Mouse (Mus musculus) kidney, embryonic 14.5 days (tissue): Measurements from ENCODE around the gene Gm4981. TPM values are rescaled to one million over a fixed set of nuclear protein-coding genes. Genes with fewer than 3 reads are reported as not detected.
"Not testable (repeated sequence)": the region's sequence is repeated elsewhere in the genome, so short reads cannot be mapped to it uniquely, and the experiment has no call there.

Source experiments
- ATAC-seq: fragments of 200-750 bp; cut with Nextera tagmentation; 2 replicates; pipeline ENCODE4 v1.8.0; 2017; ENCODE audit warnings: moderate number of reproducible peaks, mild to moderate bottlenecking, moderate TSS enrichment, moderate library complexity; ENCODE audit not compliant: low FRiP score, low TSS enrichment
- H3K27ac ChIP-seq: fragments of 300-500 bp; sonication (generic); 2 replicates; pipeline ENCODE4 v1.5.1; 2014; ENCODE audit warnings: low read depth, mild to moderate bottlenecking, low read length, moderate library complexity, mixed read lengths
- H3K27me3 ChIP-seq: fragments of 300-500 bp; sonication (generic); 2 replicates; pipeline ENCODE4 v1.6.1; 2014; ENCODE audit warnings: mild to moderate bottlenecking, low read length; ENCODE audit not compliant: control insufficient read depth, insufficient read depth
- H3K36me3 ChIP-seq: fragments of 300-500 bp; sonication (generic); 2 replicates; pipeline ENCODE4 v1.6.1; 2014; ENCODE audit warnings: low read length, mixed read lengths; ENCODE audit not compliant: control insufficient read depth, insufficient read depth
- H3K4me1 ChIP-seq: fragments of 300-500 bp; sonication (generic); 2 replicates; pipeline ENCODE4 v1.6.1; 2014; ENCODE audit warnings: low read length, mixed read lengths; ENCODE audit not compliant: control insufficient read depth, insufficient read depth
- H3K4me2 ChIP-seq: fragments of 300-500 bp; sonication (generic); replicated peaks from 2 replicates; pipeline ENCODE4 v1.6.1; 2014; ENCODE audit warnings: low read depth, mild to moderate bottlenecking, low read length
- H3K4me3 ChIP-seq: fragments of 300-500 bp; sonication (generic); 2 replicates; pipeline ENCODE4 v1.5.1; 2014; ENCODE audit warnings: mild to moderate bottlenecking, low read length
- H3K9ac ChIP-seq: fragments of 300-500 bp; sonication (generic); 2 replicates; pipeline ENCODE4 v1.6.1; 2014; ENCODE audit warnings: low read depth, mild to moderate bottlenecking, low read length, moderate library complexity
- H3K9me3 ChIP-seq: fragments of 300-500 bp; sonication (generic); 2 replicates; pipeline ENCODE4 v1.6.1; 2016; ENCODE audit warnings: low read length; ENCODE audit not compliant: control insufficient read depth
- WGBS: fragments of 180-500 bp; shearing (Covaris S2); extraction: QIAGEN DNeasy Blood & Tissue Kit; methylation state at CpG from one replicate; pipeline ENCODE4 v1.1.7; 2014; 5-methylcytosine and 5-hydroxymethylcytosine counted together
- polyA plus RNA-seq: library from polyadenylated mRNA; unstranded; fragments of >200 nt; fragmentation: Nextera tagmentation; extraction: Ambion mirVana; gene quantifications from 2 replicates; pipeline ENCODE4 v1.2.1, GENCODE M21; 2014

The Gm4981 gene
- polyA plus RNA-seq, 1 experiment from 2014 or later: not detected

GRCm38 (mm10) chr10:58234985-58235384 lies 1.5 kb downstream of the Gm4981 start:
- not testable (repeated sequence) for ATAC-seq, H3K4me3 ChIP-seq, H3K4me2 ChIP-seq, H3K36me3 ChIP-seq, H3K9ac ChIP-seq, H3K27me3 ChIP-seq, H3K4me1 ChIP-seq, H3K27ac ChIP-seq
- WGBS: 85% methylated on average over 4 of the region's 4 CpGs
- H3K9me3 ChIP-seq: peaks cover 18% of the 10 kb centered on the region

DNA sequence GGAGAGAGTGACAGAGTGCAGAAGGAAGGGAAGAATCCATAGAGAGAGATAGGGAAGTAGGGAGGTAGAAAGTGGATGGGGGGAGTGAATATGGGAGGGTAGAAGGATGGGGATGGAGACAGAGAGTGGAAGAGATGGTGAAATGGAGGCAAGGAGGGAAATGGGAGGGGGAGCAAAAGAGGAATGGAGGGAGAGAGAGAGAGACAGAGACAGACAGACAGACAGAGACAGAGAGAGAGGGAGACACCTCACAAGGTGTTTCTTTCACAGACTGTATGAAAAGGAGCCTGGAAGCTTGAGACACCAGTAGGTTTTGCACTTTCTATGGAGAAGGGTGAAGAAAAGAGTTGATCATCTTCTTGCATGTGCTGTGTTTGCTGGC lies 2.8 kb downstream of the Gm4981 start:
- H3K4me1 ChIP-seq, ATAC-seq, H3K4me3 ChIP-seq, H3K36me3 ChIP-seq, H3K4me2 ChIP-seq, H3K27ac ChIP-seq, H3K27me3 ChIP-seq, H3K9ac ChIP-seq: not testable (repeated sequence)
- H3K9me3 ChIP-seq: peaks cover 15% of the 10 kb centered on the region

DNA sequence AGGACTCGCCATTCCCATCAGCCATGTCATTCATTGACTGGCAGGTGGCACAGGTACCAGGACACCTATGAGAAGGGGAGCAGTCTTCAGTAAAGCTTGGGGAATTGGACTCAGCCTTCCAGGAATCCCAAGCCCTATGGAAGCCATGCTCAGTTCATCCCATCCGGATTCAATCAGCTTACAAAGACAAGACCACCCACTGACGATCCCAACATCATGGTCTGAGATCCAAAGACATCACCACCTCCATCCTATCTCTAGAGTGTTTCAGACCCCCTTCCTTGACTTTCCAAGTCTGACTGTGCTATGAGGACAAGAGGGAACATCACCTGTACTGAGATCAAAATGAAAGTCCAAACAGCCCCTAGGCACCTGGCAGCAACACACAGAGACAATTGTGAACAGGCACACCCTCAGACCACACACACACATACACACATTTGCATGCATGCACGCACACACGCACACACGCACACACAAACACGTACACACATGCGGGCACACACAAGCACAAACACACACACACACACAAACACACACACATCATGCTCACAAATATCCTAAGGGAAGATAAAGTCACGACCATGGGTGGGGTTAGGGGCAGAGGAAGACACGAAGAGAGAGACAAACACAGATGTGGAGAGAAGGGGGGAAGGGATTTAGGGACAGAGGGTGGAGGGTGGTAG lies 3.3 kb downstream of the Gm4981 start:
- ATAC-seq: peak; percentile 58
- H3K4me2 ChIP-seq, H3K27me3 ChIP-seq, H3K4me1 ChIP-seq, H3K4me3 ChIP-seq, H3K36me3 ChIP-seq, H3K9ac ChIP-seq, H3K27ac ChIP-seq: not testable (repeated sequence)
- WGBS: 78% methylated on average over 9 of the region's 10 CpGs
- H3K9me3 ChIP-seq: peaks cover 15% of the 10 kb centered on the region

GRCm38 (mm10) chr10:58232641-58232969 lies 3.9 kb downstream of the Gm4981 start, which contains the start of gene Duxf3:
Gene Duxf3, minus strand, starts transcription at chr10:58232675.
- H3K36me3 ChIP-seq, H3K4me2 ChIP-seq, H3K4me1 ChIP-seq, H3K9ac ChIP-seq, H3K27me3 ChIP-seq, H3K27ac ChIP-seq, H3K4me3 ChIP-seq: not testable (repeated sequence)
- 89% methylated on average over 5 of the region's 8 CpGs for WGBS
- peak; percentile 69 for ATAC-seq
- H3K9me3 ChIP-seq: peaks cover 15% of the 10 kb centered on the region

DNA sequence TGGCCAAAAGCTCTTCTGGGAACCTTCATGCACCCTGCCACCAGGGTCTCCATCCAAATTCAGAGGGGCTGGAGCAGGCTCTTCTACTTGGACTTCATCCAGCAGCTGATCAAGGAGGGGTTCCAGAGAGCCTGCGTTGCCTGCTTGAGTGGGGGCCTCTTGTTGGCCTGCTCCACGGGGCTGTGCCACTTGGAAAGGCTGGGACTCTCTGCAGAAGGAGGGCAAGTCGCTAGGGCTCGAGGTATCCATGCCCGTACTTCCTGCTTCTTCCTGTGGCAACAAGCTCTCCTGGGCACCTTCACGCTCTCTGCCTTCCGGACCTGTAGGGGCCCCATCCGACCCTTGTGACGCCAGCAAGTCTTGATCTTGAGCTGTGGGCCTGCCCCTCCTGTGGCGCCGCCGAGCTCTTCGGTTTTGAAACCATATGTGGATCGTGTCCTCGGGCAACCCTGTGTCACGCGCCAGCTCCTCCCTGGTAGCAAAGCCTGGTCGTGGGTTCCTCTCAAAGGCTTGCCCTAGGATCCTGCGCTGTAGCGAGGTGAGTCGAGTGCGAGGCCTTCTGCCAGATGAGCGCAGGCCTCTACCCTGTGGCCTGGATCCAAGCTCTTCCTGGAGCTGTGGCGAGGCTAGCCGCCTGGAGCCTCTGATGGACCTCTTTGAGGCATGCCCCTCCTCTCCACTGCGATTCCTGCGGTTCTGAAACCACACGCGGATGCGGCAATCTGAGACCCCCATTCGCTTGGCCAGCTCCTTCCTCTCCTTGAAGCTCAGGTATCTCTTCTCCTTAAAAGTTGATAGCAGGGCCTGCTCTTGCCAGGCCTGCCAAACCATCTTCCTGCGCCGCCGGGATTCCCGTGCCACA lies 4.5 kb downstream of the Gm4981 start:
- H3K4me3 ChIP-seq, H3K27ac ChIP-seq, H3K27me3 ChIP-seq, H3K36me3 ChIP-seq, H3K4me1 ChIP-seq, H3K4me2 ChIP-seq, H3K9ac ChIP-seq: not testable (repeated sequence)
- ATAC-seq: peak; percentile 87
- H3K9me3 ChIP-seq: peaks cover 15% of the 10 kb centered on the region
- WGBS: 90% methylated on average over 31 of the region's 35 CpGs

DNA sequence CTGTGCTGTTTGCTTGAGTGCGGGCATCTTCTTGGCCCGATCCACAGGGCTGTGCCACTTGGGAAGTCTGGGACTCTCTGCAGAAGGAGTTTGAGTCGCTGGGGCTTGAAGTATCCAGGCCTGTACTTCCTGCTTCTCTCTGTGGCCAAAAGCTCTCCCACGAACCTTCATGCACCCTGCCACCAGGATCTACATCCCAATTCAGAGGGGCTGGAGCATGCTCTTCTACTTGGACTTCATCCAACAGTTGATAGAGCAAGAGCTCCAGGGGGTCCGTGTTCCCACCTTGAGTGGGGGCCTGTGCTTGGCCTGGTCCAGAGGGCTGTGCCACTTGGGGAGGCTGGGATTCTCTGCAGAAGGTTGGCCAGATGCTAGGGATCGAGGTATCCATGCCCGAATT lies 5.4 kb downstream of the Gm4981 start:
- not testable (repeated sequence) for H3K9ac ChIP-seq, H3K4me2 ChIP-seq, H3K27me3 ChIP-seq, H3K4me1 ChIP-seq, H3K4me3 ChIP-seq, H3K36me3 ChIP-seq, H3K27ac ChIP-seq
- WGBS: 88% methylated on average over 5 of the region's 7 CpGs
- H3K9me3 ChIP-seq: peaks cover 19% of the 10 kb centered on the region
- peak; percentile 38; the same call in 1 of the 2 replicates for ATAC-seq

GRCm38 (mm10) chr10:58230021-58230420 lies 6.5 kb downstream of the Gm4981 start:
- not testable (repeated sequence) for H3K4me3 ChIP-seq, H3K4me2 ChIP-seq, H3K9ac ChIP-seq, ATAC-seq, H3K27me3 ChIP-seq, H3K27ac ChIP-seq, H3K36me3 ChIP-seq, H3K4me1 ChIP-seq
- WGBS: 62% methylated on average over 3 of the region's 3 CpGs
- peaks cover 19% of the 10 kb centered on the region for H3K9me3 ChIP-seq

- 87% methylated on average over 2 of the region's 6 CpGs for WGBS
- H3K36me3 ChIP-seq: not testable (repeated sequence)
These were observed 8.7 kb downstream of the Gm4981 start for GRCm38 (mm10) chr10:58227798-58228197.

GRCm38 (mm10) chr10:58226357-58226756 lies 10.1 kb downstream of the Gm4981 start:
- not testable (repeated sequence) for H3K4me2 ChIP-seq, H3K27ac ChIP-seq, ATAC-seq, H3K9me3 ChIP-seq, H3K9ac ChIP-seq, H3K4me1 ChIP-seq, H3K36me3 ChIP-seq, H3K27me3 ChIP-seq, H3K4me3 ChIP-seq
- 85% methylated on average over 4 of the region's 4 CpGs for WGBS

More at GRCm38 (mm10) chr10:58227798-58228197, 8.7 kb downstream of the Gm4981 start:
- H3K27ac ChIP-seq, H3K4me2 ChIP-seq, H3K27me3 ChIP-seq, H3K4me1 ChIP-seq, ATAC-seq, H3K4me3 ChIP-seq, H3K9ac ChIP-seq: not testable (repeated sequence)
- H3K9me3 ChIP-seq: peaks cover 19% of the 10 kb centered on the region
